Mouse (Mus musculus) c-Kit-positive CD71-negative TER-119-negative erythroid progenitor cells, embryonic 14.5 days (primary cell): ENCODE data around the gene Dock9.

Experiments used
- DNase-seq: peaks from one replicate; pipeline ENCODE4 v3.0.0-alpha.2; 2013; ENCODE audit warnings: low read depth

Dock9 gene

DNA sequence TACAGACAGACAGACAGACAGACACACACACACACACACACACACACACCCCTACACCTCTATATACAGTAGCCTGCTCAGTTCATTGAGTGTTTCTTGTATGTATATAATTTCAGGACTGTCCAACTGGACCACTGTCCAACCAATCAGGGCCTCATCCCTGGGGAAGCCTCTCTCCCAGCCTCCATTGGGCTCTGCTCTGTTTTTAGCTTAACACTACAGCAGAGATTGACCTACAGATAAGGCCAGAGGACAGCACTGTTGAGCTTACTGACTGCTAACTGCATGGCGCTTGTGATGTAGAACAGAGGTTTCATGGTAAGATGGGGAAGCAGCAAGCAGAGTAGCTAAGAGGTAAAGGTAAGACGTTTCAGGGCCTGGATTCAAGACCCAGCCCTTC, 5.7 kb downstream of the Dock9 start:
- DNase-seq: no peak

DNA sequence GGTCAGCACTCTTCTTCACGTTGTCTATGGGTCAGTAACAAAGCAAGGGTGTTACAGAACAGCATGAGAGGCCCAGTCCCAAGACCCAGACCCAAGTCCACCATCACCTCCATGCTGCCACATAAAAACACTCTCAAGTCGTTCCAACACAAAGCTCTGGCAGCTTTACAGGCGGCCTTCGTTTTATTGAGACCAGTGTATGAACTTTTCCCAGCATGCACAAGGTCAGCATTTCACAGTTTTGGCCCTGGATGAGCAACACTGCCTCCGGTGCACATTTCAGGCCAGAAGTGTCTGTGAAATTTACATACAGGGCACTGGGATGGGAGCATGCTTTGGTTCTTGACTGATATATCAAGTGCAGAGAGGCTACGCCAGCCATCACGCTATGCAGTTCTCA, 6.5 kb downstream of the Dock9 start:
- DNase-seq: no peak

DNA sequence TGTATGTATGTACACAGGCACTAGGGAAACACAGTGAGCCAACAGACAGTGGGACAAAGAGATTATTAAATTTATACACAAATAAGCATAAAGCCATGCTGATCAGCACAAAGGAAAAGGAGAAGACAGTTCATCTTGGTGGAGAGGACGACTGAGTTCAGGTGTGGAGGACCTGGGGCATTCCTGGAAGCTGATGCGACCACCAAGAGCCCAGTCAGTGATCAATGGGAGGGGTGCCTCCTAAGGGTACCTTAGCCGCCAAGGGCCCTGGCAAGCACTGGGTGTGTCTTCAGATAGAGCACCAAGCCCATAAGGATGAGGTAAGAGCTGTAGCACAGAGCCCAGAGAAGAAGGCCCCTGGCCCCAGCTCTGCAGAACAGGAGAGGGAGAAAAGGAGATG, 8.4 kb downstream of the Dock9 start:
- DNase-seq: no peak

DNA sequence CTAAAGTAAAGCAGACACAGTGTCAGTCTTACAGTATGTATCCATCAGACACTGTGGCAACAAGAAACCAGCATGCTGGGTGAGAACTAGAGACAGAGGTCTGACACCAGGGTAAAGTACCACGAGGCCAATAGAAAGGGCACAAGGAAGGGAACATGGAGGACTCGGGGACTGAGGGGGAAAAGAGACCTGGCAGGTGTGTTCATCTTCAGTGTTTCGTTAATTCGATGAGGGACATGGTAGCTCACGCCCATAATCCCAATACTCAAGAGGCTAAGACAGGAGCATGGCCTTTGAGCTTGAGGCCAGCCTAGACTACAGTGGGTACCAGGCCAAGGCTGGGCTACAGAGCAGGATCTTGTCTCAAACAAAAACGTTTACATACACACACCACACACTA, 9.2 kb downstream of the Dock9 start:
- DNase-seq: no peak

DNA sequence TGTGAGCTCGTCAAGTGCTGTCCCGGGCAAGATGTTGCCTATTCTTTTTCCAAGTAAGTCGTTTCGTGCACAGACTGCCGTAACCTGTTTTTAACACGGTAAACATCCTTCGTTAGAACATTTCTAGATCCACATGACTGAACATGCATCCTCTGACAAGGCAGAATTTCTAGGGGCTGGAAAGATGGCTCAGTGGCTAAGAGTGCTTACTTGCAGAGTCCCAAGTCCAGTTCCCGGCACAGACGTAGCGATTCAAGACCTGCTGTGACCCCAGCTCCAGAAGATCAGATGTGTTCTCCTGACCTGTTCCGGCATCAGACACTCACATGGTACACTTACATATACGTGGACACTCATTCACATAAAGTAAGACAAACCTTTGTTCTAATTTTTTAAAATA, 10.2 kb downstream of the Dock9 start:
- no peak for DNase-seq

DNA sequence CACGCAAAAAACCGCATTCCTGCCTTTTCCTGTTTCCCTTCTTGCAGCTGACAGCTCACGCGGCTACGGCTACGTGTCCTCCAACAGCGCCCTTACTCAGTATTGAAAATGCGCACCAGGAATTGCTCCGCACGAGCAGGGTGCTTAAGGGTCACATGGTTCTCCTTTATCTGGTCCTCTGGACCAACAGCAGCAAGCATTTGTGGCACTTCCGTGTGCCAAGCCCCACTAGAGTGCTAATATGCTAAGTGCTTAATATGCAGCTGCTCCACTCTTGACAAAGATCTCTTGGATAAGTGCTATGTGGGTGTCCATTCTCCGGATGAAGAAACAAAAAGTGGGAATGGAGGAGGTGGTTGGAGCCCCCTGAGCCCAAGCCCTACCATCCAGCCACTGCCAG, 10.7 kb downstream of the Dock9 start:
- DNase-seq: no peak

DNA sequence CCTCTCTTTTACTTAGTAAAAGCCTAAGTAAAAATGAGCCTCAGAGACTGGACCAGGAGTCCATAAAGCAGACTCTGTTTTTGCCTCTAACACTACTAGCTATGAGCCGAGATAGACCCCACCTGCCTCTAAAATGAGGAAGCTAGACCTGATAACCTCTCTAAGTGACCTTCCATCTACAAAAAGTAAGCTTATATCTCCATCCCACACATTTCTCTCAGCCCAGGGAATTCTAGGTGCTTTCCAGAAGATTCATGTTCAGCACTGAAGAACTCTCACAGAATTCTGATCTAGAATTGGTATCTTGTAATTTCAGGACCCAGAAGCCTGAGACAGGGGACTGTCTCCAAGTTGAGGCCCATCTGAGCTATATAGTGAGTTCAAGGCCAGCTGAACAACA, 12.2 kb downstream of the Dock9 start:
- no peak for DNase-seq

DNA sequence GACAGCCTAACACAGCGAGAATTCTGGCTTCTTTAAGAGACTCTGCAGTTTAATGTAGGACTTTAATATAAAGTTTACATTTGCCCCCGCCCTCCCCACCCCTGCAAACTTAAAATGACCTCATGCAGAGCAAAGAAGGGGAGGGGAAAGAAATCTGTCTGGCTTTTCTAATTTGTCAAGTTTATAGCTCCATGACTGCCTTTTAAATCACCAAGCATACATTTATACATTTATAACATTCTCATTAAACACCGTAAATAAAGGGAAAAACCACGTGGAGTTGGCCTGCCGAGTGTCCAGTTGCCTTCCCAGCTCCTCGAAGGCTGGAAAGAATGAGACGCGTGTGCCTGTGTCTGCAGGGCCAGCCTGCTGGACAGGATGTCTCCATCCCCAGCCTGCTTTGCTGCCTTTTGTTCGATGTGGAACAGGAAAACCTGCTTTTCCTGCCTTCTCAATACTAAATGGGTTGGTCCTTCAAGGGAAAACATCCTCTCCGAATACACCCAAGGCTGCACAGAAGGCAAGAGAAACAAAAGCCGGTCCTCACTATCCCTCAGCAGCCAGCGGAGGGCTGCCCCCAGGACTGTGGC, 16.6 kb downstream of the Dock9 start:
- no peak for DNase-seq

DNA sequence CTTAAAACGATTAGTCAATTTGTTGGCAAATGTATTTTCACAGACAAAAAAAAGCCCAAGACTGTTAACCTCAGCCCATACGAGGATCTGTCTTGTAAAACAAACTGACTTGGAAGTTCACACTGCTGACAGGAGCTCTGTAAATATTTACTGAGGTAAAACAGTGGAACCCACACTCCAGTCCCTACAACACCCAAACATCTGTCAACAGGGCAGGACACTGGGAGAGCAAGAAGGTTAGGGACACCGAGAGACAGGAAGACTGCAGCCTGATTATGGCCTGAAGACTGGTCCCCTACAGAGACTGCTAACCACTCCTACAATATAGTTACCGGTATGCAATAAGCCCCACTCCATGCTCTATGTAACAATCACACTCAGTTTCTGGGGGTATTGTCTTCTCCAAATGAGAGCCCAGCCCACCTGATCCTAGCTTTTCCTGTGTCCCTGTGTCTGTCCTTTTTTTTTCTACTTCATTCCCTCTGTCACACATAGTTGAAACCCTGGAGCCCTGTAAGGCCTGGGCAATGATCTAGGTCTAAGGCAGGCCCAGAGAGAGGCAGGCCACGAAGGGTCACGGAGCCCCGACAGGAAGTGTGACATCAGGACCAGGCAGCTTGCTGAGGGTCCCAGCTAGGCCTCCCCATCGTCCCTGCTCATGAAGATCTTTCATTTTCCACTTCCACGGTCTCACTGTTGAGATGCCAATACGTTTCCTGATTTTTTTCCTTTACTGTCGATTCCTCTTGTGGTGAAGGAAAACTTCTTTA, 17.3 kb downstream of the Dock9 start:
- no peak for DNase-seq

DNA sequence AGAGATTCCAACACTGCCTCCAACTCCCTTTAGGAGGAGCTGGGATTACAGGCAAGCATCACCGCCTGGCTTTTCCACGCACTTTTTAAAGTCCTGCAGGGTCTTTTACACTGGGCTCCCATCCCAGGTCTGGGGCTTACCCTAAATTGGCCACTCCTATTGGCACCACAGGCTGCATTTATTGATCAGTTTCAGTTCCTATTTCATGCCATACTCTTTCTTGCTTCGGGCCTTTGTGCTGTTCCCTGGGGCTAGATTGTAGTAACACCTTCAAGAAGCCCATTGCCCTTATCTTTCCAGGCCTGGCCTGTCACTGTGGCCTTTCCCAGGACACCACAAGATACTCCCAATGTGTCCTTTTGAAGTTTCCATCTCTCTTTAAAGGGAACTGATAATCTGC, 18.0 kb downstream of the Dock9 start:
- no peak for DNase-seq

DNA sequence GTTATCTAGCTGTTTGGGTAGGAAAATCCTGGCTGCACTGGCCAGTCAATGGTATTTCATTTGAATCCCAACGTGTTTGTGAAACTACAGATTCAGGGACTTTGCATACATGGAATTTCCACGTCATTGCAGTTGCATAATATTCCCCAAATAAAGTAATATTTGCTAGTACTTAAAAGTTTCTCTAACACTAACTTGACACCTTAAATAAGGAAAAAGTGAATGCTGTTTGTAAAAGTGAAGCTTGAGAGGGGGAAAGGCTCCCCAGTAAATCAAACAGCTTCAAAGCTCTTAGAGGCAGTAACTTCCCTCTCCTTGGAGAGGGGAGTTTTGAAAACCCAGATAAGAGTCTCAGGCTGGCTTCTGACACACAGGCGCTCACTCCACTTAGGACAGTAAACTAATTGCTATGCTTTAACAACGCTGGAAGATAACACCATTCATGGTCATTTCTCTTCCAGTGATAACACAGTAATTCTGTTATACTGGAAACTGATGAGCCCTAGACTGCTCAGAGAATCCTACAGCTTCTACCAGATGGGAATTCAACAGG, 20.3 kb downstream of the Dock9 start:
- DNase-seq: no peak

DNA sequence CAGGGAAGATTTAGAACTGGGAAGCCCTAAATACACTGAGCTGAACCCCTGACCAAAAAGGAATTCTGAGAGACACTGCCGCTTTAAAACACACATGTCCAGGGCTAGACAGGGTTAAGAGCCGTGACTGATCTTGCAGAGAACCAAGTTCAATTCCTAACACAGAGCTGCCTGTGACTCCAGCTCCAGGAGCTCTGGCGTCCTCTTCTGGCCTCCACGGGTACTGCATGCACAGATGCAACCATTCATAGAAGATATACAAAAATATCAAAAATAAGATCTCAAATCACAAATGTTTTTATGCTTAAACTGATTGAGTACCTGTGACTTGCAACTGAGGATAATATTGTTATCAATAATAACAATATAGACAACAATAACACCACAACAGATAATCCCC, 20.9 kb downstream of the Dock9 start:
- DNase-seq: no peak

DNA sequence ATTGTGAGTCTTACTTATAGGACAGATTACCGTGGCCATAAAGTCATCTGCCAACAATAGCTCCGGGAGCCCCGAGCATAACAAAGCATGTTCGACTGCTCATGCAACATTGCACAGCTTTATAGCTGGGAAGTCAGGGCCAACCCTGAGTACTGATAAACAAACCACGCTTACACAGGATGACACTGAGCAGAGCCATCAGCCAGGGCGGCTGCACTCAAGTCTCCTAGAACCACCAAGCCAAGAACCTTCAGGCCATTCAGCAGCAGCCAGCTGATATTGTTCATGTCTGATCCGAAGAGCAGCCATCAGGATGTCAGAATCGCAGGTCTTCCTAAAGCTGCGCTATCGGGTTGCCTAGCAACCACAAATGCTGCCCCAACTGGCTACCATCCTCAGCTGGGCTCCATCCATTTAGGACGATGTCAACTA, 35.6 kb downstream of the Dock9 start:
- no peak for DNase-seq

DNA sequence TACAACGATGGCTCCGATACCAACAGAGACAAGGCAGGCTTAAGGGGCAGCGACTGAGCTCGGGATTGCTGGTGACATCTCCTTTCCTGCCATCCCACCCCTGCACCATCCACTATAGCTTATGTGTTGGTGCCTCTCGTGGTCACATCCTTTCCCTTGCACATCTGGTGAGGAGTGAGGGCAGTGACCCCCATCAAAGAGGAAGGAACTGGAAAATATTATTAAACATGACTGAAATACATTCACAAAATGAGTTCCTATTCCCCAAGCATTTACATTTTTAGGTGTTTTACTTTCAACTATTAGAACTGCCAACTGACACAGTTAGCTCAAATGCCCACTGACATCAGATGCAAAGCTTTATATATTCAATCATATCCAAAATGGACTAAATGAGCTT, 37.2 kb downstream of the Dock9 start:
- DNase-seq: no peak

DNA sequence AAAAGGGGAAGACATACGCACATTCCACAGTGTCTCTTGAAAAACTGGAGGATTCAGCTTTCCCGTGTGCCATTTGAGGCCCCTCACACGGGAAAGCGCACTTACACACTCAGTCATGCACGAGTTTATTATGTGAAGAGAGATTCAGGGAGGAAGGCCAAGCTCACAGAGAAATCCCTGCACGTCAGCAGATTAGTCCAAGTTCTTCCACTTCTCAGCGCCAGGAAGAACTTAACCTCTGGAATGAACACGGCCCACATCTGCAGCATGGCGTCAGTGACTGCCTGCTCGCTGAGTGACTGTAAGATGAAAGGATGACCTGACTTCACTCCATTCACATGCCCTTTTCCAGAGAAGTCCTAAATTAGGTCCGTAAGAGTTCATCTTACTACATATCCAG, 43.5 kb downstream of the Dock9 start:
- DNase-seq: no peak

DNA sequence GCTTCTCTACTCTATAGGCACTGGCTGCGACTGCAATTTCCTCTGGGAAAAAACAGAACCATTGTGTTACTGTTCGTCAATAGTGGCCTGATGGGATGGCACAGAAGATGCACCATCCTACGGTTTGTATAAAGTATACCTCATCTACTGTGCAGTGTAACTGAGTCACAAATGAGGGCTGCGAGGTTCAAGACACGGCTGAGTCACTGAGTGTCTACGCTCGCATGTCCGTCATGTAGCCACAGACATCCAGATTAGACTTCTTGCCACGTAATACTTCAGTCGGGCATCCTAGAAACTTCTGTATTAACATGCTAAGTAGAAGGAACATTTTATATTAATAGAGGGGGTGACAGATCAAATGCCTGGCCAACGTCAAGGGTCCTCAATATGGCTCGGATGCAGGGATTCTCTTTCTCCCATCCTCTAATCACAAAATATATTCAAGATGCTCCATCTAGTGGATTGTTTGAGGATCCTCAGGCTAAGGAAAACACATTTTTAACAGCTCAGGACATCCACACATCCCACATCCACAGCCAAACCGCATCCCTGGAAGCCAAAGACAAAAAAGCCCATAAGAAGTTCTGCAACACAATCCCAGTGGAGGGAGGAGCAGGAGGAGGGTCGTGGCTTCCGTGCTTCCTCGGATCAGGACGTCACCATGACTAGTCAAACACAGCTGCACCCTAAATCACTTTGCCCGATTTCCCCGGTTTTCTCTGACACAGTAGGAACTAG, 44.8 kb downstream of the Dock9 start:
- no peak for DNase-seq

DNA sequence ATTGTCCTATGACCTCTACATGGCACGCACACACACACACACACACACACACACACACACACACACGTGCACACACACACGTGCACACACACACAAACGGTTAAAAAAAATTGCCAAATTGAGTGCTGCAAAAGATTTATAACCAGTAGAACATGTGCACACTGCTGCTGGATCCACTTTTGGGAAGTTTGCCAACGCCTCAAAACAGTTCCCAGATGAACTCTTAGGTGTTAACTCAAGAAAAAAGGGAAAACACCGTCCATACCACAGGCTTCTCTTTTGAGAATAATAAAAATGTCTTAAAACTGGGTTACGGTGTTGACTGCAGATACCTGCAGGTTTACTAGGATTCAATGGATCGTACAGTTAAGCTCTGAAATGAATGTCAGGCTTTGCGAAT, 48.0 kb downstream of the Dock9 start:
- DNase-seq: no peak

DNA sequence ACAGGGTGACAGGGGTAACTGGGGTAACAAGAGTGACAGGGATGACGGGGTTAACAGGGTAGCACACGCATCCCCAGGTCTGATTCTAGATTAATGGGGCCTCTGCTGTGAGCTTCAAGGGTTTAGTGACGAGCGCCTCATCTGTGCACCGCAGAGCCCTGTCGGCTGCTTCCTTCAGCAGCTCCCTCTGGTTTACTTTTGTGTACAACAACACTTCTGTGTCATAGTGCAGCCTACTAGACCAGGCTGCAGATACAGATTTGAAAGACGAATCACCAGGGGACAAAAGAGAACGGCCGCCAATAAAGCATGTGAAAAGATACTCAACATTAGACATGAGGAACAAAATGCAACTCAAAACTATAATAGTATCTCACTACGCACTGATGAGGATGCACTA, 48.6 kb downstream of the Dock9 start:
- DNase-seq: no peak

DNA sequence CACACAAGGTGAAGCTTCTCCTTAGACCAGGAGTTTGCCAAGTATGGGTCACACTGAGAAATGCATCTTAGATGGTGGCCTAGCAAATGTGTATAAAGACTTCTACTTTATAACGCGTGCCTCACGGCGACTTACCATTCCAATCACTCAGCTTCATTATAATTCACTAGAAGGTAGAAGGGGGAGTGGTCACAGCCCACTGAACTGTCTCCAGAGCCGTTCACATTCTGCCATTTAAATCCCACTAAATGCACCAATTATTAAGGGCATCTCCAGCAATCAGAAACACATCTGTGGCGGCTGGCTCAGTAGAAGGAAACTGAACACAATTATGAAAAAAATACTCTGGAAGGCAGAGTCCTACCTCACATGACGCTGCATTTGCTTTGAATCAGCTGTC, 50.3 kb downstream of the Dock9 start:
- DNase-seq: no peak

DNA sequence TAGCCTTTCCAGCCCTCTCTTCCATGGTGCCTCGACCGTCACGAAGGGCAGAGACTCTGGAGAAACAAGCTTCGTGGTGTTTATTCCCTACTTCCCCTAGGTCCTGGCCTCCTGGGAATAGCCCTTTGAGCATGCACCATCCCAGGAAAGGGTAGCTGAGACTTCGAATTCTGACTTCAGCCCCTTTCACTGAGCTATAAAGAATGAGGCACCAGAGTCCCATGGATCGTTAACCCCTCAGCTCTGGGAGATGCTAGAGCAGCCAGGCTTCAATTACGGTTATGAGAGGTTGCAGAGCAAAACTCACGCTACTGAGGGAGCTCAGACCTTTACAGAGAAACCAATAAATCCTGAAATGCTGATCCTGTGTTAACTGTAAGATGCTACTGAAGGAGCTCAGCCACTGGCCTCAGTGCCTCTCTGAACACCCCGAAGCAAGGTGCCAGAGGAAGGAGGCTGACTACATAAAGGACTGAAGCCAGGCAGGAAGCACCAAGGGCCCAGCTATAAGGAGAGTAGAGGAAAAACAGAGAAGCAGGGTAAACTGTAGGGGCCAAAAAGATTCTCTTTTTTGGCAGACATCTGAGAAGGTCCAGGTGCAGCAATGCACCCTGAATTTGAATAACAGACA, 53.7 kb downstream of the Dock9 start:
- DNase-seq: no peak

DNA sequence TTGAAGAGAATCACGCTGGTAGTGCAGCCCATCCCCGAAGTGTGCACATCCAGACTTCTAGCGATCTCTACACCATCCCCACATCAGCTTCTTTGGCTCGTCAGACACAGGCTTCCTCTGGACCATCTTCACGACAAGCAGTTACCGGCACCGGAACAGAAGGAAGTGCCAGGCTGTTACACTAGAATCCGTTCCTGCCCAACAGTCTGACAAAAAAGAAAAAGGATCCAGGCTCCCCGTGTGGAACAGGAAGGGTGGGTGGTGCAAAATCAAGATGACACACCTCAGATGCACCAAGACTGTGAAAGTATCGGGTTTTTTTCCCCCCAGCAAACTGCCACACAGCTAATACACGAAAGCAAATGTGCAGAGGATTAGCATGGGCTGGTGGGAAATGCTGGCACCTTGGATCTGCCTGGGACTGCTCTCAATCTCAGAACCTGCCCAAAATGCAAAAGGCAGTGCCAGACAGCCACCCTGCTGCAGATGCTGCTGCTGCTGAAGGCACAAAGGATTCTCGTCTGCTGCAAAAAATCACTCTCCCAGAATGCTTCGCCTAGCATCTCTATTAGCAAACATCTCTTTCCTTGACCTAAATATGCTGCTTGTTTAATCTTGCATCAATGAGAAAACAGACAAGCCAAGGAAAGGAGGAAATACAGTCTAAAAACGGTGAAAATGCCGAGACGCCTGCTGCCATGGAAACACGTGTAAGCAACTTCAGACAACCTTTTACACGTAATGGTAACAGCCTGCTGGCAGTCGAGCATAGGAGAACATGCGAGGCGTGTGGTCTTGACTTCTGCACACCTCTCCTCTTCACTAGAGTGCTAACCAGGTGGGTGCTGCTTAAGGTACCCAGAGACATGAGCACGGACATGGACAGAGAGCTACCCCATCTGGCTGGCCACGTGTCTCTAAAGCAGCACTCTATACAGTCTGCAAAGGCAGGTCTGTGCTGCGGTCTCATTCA, 58.9 kb downstream of the Dock9 start:
- no peak for DNase-seq
